Mouse (Mus musculus): ENCODE results near the gene Anks1.

GRCm38 (mm10) chr17:28081385-28081784 is 172.3 kb downstream of the Anks1 start:
- no peak for TF ChIP-seq CTCF (IDR thresholded peaks at IDR 0.05; ENCODE audit: low read depth, low read length)
- no peak for TF ChIP-seq TAL1 (conservative IDR thresholded peaks at IDR 0.05; ENCODE audit: low read depth, low read length)
- no peak for TF ChIP-seq GATA1 (IDR thresholded peaks at IDR 0.05; ENCODE audit: borderline replicate concordance, low read length)
- no peak for TF ChIP-seq POLR2AphosphoS5 (IDR thresholded peaks at IDR 0.05; ENCODE audit: insufficient replicate concordance, low read depth, low read length)
